Mouse (Mus musculus) hindbrain, postnatal 0 days (tissue): ENCODE results near the gene Pabpn1l. TPM values are rescaled to one million over a fixed set of nuclear protein-coding genes. Genes with fewer than 3 reads are reported as not detected.

ENCODE experiments used
- ATAC-seq: fragments of 200-750 bp; cut with Nextera tagmentation; 2 replicates; pipeline ENCODE4 v1.8.0; 2017; ENCODE audit warnings: mild to moderate bottlenecking, moderate TSS enrichment, moderate library complexity
- DNase-seq: peaks from one replicate; pipeline ENCODE4 v3.0.0-alpha.2; 2015; ENCODE audit warnings: low spot score
- H3K27ac ChIP-seq: fragments of 300-500 bp; sonication (generic); 2 replicates; pipeline ENCODE4 v1.5.1; 2014; ENCODE audit warnings: mild to moderate bottlenecking
- H3K27me3 ChIP-seq: fragments of 300-500 bp; sonication (generic); 2 replicates; pipeline ENCODE4 v1.6.1; 2014; ENCODE audit warnings: low read length, mixed read lengths; ENCODE audit not compliant: insufficient read depth
- H3K36me3 ChIP-seq: fragments of 300-500 bp; sonication (generic); 2 replicates; pipeline ENCODE4 v1.6.1; 2014; ENCODE audit warnings: low read length, mixed read lengths; ENCODE audit not compliant: insufficient read depth
- H3K4me1 ChIP-seq: fragments of 300-500 bp; sonication (generic); 2 replicates; pipeline ENCODE4 v1.6.1; 2014; ENCODE audit warnings: antibody characterized with exemption, low read length, mixed read lengths; ENCODE audit not compliant: insufficient read depth
- H3K4me2 ChIP-seq: fragments of 300-500 bp; sonication (generic); 2 replicates; pipeline ENCODE4 v1.6.1; 2014; ENCODE audit warnings: low read depth, mild to moderate bottlenecking, low read length, moderate library complexity, mixed read lengths
- H3K4me3 ChIP-seq: fragments of 300-500 bp; sonication (generic); 2 replicates; pipeline ENCODE4 v1.5.1; 2014; ENCODE audit warnings: low read length
- H3K9ac ChIP-seq: fragments of 300-500 bp; sonication (generic); replicated peaks from 2 replicates; pipeline ENCODE4 v1.6.1; 2014; ENCODE audit warnings: mild to moderate bottlenecking, low read length, moderate library complexity, mixed read lengths
- H3K9me3 ChIP-seq: fragments of 300-500 bp; sonication (generic); 2 replicates; pipeline ENCODE4 v1.6.1; 2016; ENCODE audit warnings: low read length, mixed read lengths
- CTCF ChIP-seq: IDR thresholded peaks from 2 replicates; pipeline ENCODE4 v1.5.1; 2016; ENCODE audit warnings: antibody characterized with exemption, control low read depth, low read depth
- WGBS: fragments of 180-500 bp; shearing (Covaris S2); extraction: QIAGEN DNeasy Blood & Tissue Kit; methylation state at CpG from one replicate; pipeline ENCODE4 v1.1.7; 2014; 5-methylcytosine and 5-hydroxymethylcytosine counted together
- polyA plus RNA-seq: library from polyadenylated mRNA; unstranded; fragments of >200 nt; fragmentation: Nextera tagmentation; extraction: Ambion mirVana; gene quantifications from 2 replicates; pipeline ENCODE4 v1.2.1, GENCODE M21; 2015
- total RNA-seq: library from RNA; depleted of rRNA; stranded (reverse); fragments of >200 nt; gene quantifications from 2 replicates; pipeline ENCODE4 v1.2.3, GENCODE M21; 2014

Pabpn1l gene
- total and polyA plus RNA-seq, 2 experiments from 2014 or later = not detected

GRCm38 (mm10) chr8:122611295-122612133, 11.0 kb downstream of the Pabpn1l start, which contains the start of the genes Galns and Trappc2l:
Gene Galns (minus strand): TSS chr8:122611463.
Gene Trappc2l (plus strand): TSS chr8:122611640.
- under 1% methylated on average over 50 of the region's 57 CpGs for WGBS
- Histone ChIP-seq H3K4me3 (peak within 1 kb of the TSS; percentile 73), H3K4me2 (peak within 1 kb of the TSS; percentile 77), H3K36me3 (0 out of 2 replicates have a peak, but pooled peaks cover 5% of the 10 kb centered on the region), H3K4me1 (peaks cover 12% of the 10 kb centered on the region), H3K27ac (peak within 1 kb of the TSS; percentile 87), H3K27me3 (no peaks in the 10 kb centered on the region), H3K9ac (peak within 1 kb of the TSS; percentile 81), H3K9me3 (no peaks in the 10 kb centered on the region)
- peak; percentile 67 for TF ChIP-seq CTCF
- DNase-seq = peak; percentile 99
- peak; percentile 99 for ATAC-seq

DNA sequence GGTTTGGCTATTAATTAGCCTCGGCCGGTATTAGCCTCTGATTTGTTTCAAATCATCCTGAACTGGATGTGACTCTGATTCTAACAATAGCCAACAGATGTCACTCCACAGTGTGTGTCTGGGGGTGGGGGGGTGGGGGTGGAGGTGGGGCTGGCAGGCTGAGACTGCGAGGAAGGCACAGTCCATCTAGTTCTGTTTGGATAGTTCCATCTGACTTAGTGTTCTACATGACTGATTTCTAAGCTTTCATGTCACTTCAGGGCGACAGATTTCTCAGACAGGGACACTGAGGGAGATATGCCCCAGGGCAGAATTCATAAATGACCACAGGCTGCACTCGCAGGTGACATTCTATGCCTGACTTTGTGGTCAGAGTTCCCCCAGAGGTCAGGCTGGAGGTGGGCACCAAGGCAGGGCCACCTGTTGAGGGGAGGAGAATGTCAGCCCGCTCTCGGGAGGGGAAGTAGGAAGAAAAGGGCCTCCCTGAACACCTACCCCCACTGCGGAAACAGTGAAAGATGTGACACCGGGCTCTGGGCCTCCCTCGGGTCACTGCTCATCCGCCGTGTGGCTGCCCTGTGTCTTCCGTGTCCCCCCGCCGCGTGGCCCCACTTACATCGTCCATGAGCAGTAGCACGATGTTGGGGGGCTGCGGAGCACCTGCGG, 11.8 kb downstream of the Pabpn1l start:
- H3K36me3 ChIP-seq = 0 out of 2 replicates have a peak, but pooled peaks cover 5% of the 10 kb centered on the region
- peak overlapping the region; percentile 87 for H3K27ac ChIP-seq
- WGBS = 2% methylated on average over 20 of the region's 20 CpGs
- DNase-seq (peak; percentile 40), ATAC-seq (0 out of 2 replicates have a peak, but pooled peaks have one; percentile 8)
- H3K9me3 ChIP-seq = no peaks in the 10 kb centered on the region
- peaks cover 12% of the 10 kb centered on the region for H3K4me1 ChIP-seq
- H3K27me3 ChIP-seq = no peaks in the 10 kb centered on the region
- no peak; the same call in 1 of the 2 replicates for TF ChIP-seq CTCF
- peak overlapping the region; percentile 77 for H3K4me2 ChIP-seq
- H3K9ac ChIP-seq = peak overlapping the region; percentile 81
- peak overlapping the region; percentile 73 for H3K4me3 ChIP-seq

- no peaks in the 10 kb centered on the region for H3K9me3 ChIP-seq
Observed at GRCm38 (mm10) chr8:122610209-122610608, 12.3 kb downstream of the Pabpn1l start.

GRCm38 (mm10) chr8:122606810-122607209, 15.7 kb downstream of the Pabpn1l start:
- Histone ChIP-seq H3K36me3 (no peaks in the 10 kb centered on the region), H3K4me1 (peaks cover 6% of the 10 kb centered on the region; the same call in 1 of the 2 replicates), H3K9ac (no peak overlapping the region), H3K9me3 (no peaks in the 10 kb centered on the region), H3K4me3 (no peak overlapping the region), H3K27me3 (no peaks in the 10 kb centered on the region), H3K27ac (no peak overlapping the region), H3K4me2 (no peak overlapping the region)
- ATAC-seq = no peak
- WGBS = 83% methylated on average over 11 of the region's 12 CpGs
- DNase-seq = no peak
- no peak for TF ChIP-seq CTCF

More at GRCm38 (mm10) chr8:122610209-122610608, 12.3 kb downstream of the Pabpn1l start:
- no peak overlapping the region for H3K9ac ChIP-seq
- ATAC-seq (no peak), DNase-seq (no peak)
- TF ChIP-seq CTCF = no peak; the same call in 1 of the 2 replicates
- 0 out of 2 replicates have a peak, but pooled peaks cover 5% of the 10 kb centered on the region for H3K36me3 ChIP-seq
- H3K4me2 ChIP-seq = peak overlapping the region; percentile 77
- H3K4me1 ChIP-seq = peaks cover 12% of the 10 kb centered on the region
- 45% methylated on average over 4 of the region's 4 CpGs for WGBS
- peak overlapping the region; percentile 73; the same call in 1 of the 2 replicates for H3K4me3 ChIP-seq
- no peak overlapping the region for H3K27ac ChIP-seq
- H3K27me3 ChIP-seq = no peaks in the 10 kb centered on the region

- WGBS = 77% methylated on average over 4 of the region's 4 CpGs
- no peak for TF ChIP-seq CTCF
- no peak overlapping the region for H3K4me2 ChIP-seq
- H3K36me3 ChIP-seq = no peaks in the 10 kb centered on the region
- 0 out of 2 replicates have a peak, but pooled peaks cover under 1% of the 10 kb centered on the region for H3K4me1 ChIP-seq
- no peak overlapping the region for H3K9ac ChIP-seq
- no peaks in the 10 kb centered on the region for H3K27me3 ChIP-seq
- H3K4me3 ChIP-seq = no peak overlapping the region
- DNase-seq (no peak), ATAC-seq (no peak)
- H3K27ac ChIP-seq = no peak overlapping the region
- no peaks in the 10 kb centered on the region for H3K9me3 ChIP-seq
Observed at GRCm38 (mm10) chr8:122605367-122605766, 17.2 kb downstream of the Pabpn1l start.

- Histone ChIP-seq H3K9ac (no peak overlapping the region), H3K4me1 (no peaks in the 10 kb centered on the region), H3K4me2 (no peak overlapping the region), H3K27ac (no peak overlapping the region), H3K9me3 (no peaks in the 10 kb centered on the region), H3K27me3 (no peaks in the 10 kb centered on the region), H3K36me3 (no peaks in the 10 kb centered on the region), H3K4me3 (no peak overlapping the region)
- WGBS = 72% methylated on average over 1 of the region's 1 CpGs
- DNase-seq (no peak), ATAC-seq (no peak)
- no peak for TF ChIP-seq CTCF
Observed at GRCm38 (mm10) chr8:122604640-122605039, 17.9 kb downstream of the Pabpn1l start.
